10 mouse cellular contexts compared by ENCODE assay signal in genomic region chr15:100972795-100973194, GRCm38 (mm10).
A peak's percentile ranks its signal among the peaks of the same experiment; 100 is the strongest.
DNase-seq lines count a peak whose midpoint lies in the region; ATAC-seq and TF ChIP-seq lines count a peak whose summit lies in the region.
"Had no signal": no experiment of that assay in that cellular context is flagged by ENCODE, and none has a peak within 500 bp of the region (broad histone marks: within the 10 kb centered on the region; RNA-seq: fewer than 3 reads in every experiment).

No protein-coding gene starts in this region.

- no peak overlapping the region for H3K4me3 ChIP-seq in liver, postnatal 0 days (ENCODE audit: low read depth, low read length)
- no peak overlapping the region for H3K4me3 ChIP-seq in stomach, embryonic 15.5 days (replicated peaks)
- no peak overlapping the region for H3K4me3 ChIP-seq in forebrain, embryonic 15.5 days
- H3K4me3 ChIP-seq: forebrain, embryonic 12.5 days; heart, embryonic 15.5 days had no signal

- H3K27me3 ChIP-seq in liver, postnatal 0 days (ENCODE audit: insufficient read depth, low read length): no peaks in the 10 kb centered on the region
- H3K27me3 ChIP-seq in stomach, embryonic 15.5 days (replicated peaks): no peaks in the 10 kb centered on the region
- no peaks in the 10 kb centered on the region for H3K27me3 ChIP-seq in forebrain, embryonic 15.5 days
- H3K27me3 ChIP-seq: forebrain, embryonic 12.5 days had no signal

- WGBS in liver, postnatal 0 days (ENCODE audit: insufficient replicate concordance): 33% methylated on average over 11 of the region's 11 CpGs
- 30% methylated on average over 11 of the region's 11 CpGs for WGBS in stomach, embryonic 15.5 days
- 36% methylated on average over 11 of the region's 11 CpGs for WGBS in forebrain, embryonic 15.5 days

- H3K9me3 ChIP-seq in liver, postnatal 0 days (ENCODE audit: low read length): no peaks in the 10 kb centered on the region
- H3K9me3 ChIP-seq in stomach, embryonic 15.5 days: no peaks in the 10 kb centered on the region
- no peaks in the 10 kb centered on the region for H3K9me3 ChIP-seq in forebrain, embryonic 15.5 days
- H3K9me3 ChIP-seq: forebrain, embryonic 12.5 days; heart, embryonic 15.5 days had no signal

- H3K4me1 ChIP-seq in liver, postnatal 0 days (ENCODE audit: insufficient read depth): no peaks in the 10 kb centered on the region
- peaks cover 8% of the 10 kb centered on the region; the same call in 1 of the 2 replicates for H3K4me1 ChIP-seq in stomach, embryonic 15.5 days
- no peaks in the 10 kb centered on the region for H3K4me1 ChIP-seq in forebrain, embryonic 15.5 days

- no peak for ATAC-seq in liver, postnatal 0 days
- peak; percentile 47; the same call in 1 of the 2 replicates for ATAC-seq in stomach, embryonic 15.5 days (ENCODE audit: insufficient read depth, low FRiP score, low read depth)
- ATAC-seq in forebrain, embryonic 15.5 days (replicated peaks): no peak

- TF ChIP-seq CTCF in liver, postnatal 0 days (IDR thresholded peaks at IDR 0.05; ENCODE audit: low read depth): no peak

- H3K36me3 ChIP-seq in liver, postnatal 0 days (replicated peaks; ENCODE audit: insufficient read depth, low read length): no peaks in the 10 kb centered on the region
- no peaks in the 10 kb centered on the region for H3K36me3 ChIP-seq in stomach, embryonic 15.5 days
- H3K36me3 ChIP-seq in forebrain, embryonic 15.5 days: peaks cover 23% of the 10 kb centered on the region
- H3K36me3 ChIP-seq: heart, embryonic 15.5 days had no signal

- TF ChIP-seq EP300 in liver, postnatal 0 days (IDR thresholded peaks at IDR 0.05; ENCODE audit: low read depth): no peak

- no peak overlapping the region for H3K4me2 ChIP-seq in liver, postnatal 0 days (ENCODE audit: low read depth, low read length)
- peak overlapping the region; percentile 11; the same call in 1 of the 2 replicates for H3K4me2 ChIP-seq in stomach, embryonic 15.5 days
- H3K4me2 ChIP-seq in forebrain, embryonic 15.5 days (replicated peaks): no peak overlapping the region
- H3K4me2 ChIP-seq: forebrain, embryonic 12.5 days; heart, embryonic 15.5 days had no signal

- peak; percentile 27 for DNase-seq in liver, postnatal 0 days
- DNase-seq in liver: no peak
- peak; percentile 29 for DNase-seq in MN1 (ENCODE audit: low spot score)
- DNase-seq in induced T-regulatory cell, adult 2 months (ENCODE audit: low read depth): peak; percentile 58
- DNase-seq in adipocyte (ENCODE audit: low spot score): no peak

- no peak overlapping the region for H3K27ac ChIP-seq in liver, postnatal 0 days (ENCODE audit: low read depth)
- H3K27ac ChIP-seq in stomach, embryonic 15.5 days: no peak overlapping the region
- no peak overlapping the region for H3K27ac ChIP-seq in forebrain, embryonic 15.5 days (replicated peaks)
- H3K27ac ChIP-seq: forebrain, embryonic 12.5 days; heart, embryonic 15.5 days; kidney, postnatal 0 days had no signal

- H3K9ac ChIP-seq in liver, postnatal 0 days (replicated peaks): no peak overlapping the region
- no peak overlapping the region for H3K9ac ChIP-seq in stomach, embryonic 15.5 days
- no peak overlapping the region for H3K9ac ChIP-seq in forebrain, embryonic 15.5 days (replicated peaks)
- H3K9ac ChIP-seq: forebrain, embryonic 12.5 days; heart, embryonic 15.5 days had no signal

Comparison
In these comparisons a context has a peak if more than half of its experiments do, and no peak if none do; other contexts are left out.
1. DNase-seq: peak in liver, postnatal 0 days (single experiment), MN1 (single experiment) and induced T-regulatory cell, adult 2 months (single experiment); none in liver (single experiment) and adipocyte (single experiment).